Mouse (Mus musculus): Measurements from ENCODE around the gene Hoxa9.

The Hoxa9 gene

DNA sequence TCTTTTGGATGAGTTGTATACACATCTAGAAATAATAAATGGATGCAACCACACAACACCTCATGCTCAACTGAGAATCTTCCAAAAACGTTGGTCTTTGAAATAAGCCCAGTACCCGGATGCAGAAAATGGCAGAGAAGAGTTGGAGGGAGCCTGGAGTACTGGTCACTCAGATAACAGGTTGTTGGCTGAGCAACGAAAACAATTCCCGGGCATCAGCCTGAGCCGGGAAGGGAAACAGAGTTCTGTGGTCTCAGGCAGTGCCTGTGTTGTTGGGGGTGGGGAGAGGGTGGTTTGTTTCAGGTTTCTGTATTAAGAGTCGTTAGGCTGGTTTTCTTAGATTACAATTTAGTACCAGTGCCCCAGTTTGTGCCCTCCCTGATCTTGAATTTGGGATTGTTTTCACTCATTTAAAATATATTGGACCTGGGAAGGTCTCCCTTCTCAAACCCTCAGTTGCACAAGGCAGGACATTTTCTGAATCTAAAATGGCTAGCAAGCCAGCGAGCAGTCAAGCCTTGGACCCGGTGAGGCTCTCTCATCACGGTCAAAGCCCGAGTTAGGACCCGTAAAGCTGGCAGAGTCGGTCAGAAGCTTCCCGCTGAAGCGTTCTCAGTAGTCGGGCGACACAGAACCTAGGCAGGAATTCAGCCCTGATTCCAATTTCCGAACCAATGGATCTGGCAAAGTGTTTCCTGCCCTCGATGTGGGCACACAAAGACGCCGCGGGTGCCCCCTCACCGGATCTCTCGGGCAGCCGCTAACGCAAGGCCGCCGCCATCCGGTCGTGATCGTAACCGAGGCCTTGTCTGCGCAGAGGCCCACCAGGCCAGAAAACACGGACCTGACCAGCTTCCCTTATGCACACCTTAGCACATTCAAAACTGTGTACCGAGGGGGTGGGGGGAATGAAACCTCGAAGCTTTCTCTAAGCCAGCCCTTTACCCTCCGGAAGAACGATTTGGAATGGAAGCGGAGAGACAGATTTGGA is 2.1 kb downstream of the Hoxa9 start:
- no peak for DNase-seq (ENCODE audit: low spot score)

- DNase-seq (ENCODE audit: low spot score), result no peak
Measured at GRCm38 (mm10) chr6:52227470-52228222, 3.2 kb downstream of the Hoxa9 start.

- peak; percentile 43 for DNase-seq (ENCODE audit: low spot score)
Measured at GRCm38 (mm10) chr6:52226569-52227257, 4.2 kb downstream of the Hoxa9 start.

DNA sequence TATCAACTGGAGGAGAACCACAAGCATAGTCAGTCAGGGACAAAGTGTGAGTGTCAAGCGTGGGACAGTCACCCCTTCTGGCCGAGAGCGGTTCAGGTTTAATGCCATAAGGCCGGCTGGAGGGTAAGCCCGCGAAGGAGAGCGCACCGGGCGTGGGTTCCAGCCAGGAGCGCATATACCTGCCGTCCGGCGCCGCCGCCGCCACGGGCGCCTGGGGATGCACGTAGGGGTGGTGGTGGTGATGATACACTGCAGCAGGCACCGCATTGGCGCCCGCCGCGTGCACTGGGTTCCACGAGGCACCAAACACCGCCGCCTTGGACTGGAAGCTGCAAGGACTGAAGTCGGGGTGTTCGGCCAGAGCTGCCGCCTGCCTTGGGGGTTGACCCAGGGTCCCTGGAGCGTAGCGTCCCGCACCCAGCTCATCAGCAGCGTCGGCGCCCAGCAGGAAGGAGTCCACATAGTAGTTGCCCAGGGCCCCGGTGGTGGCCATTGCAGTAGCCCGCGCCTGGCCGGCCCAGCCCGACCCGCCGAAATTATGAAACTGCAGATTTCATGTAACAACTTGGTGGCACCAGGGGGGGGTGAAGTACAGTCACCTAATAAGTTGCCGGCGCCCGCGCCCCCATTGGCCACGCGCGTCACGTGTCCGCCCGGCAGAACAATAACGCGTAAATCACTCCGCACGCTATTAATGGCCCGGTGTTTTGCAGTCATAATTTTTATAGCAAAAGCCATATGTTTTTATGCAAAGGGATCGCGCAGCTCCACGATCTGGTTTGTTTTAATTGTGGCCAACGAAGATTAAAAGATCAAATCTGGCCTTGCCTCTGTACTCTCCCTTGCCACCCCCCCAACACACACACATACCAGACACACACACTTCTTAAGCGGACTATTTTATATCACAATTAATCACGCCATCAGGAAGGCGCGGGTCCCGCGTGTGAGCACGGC is 5.0 kb downstream of the Hoxa9 start:
- no peak for DNase-seq (ENCODE audit: low spot score)

DNA sequence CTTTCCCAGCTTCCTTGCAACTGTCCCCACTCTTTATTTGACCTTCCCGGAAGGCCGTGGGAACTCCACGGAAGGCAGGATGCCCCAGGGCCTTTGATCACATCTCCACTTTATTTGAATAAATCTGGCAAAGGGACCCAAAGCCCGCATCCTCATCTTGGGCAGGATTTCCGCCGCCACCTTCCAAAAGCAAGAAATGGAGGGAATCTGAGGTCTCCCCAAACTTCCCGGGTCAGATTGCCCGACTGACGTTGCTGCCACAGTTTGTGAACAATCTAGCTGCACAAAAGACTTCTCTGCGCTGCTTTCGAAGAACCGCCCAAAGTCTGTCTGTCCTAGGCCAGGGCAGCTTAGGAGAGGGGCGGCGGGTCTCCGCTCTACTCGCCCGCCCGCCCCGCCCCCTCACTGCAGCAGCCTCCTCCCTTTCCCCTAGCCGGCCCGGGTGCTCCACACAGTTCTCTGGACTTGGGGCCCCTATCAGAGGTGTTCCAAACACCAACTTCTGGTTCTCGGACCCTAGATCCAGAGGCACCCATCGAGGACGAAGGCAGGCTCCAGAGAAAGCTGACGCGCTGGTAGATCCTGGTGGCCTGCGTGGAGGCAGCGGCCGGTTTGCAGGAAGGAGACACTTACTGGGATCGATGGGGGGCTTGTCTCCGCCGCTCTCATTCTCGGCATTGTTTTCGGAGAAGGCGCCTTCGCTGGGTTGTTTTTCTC is 5.8 kb downstream of the Hoxa9 start:
- DNase-seq (ENCODE audit: low spot score), result no peak

- DNase-seq (ENCODE audit: low spot score), result no peak
Measured at GRCm38 (mm10) chr6:52223939-52224760, 6.7 kb downstream of the Hoxa9 start.

DNA sequence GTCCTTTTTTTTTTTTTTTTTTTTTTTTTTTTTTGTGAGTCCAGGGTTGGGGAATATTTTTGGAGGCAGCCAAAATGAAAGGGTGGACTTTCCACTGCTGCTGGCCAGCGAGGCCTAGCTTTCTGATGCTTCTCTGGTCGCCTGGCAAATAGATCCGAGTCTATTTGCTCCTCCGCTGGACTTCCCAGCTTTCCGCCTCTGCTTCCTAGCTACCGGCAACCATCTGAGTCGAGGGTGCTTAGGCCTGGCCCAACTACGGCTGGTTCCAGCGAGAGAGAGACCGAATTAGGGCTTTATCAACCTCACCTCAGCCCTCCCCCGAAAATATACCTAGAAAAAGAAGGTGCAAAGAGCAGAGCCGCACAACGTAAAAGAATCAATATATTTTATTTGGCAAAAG is 8.2 kb downstream of the Hoxa9 start:
- DNase-seq (ENCODE audit: low spot score), result no peak

GRCm38 (mm10) chr6:52221993-52222685 is 8.8 kb downstream of the Hoxa9 start:
- no peak for DNase-seq (ENCODE audit: low spot score)

GRCm38 (mm10) chr6:52221337-52221992 is 9.4 kb downstream of the Hoxa9 start, which contains the start of gene Hoxa7:
Hoxa7 (minus strand) TSS chr6:52221854.
- DNase-seq (ENCODE audit: low spot score), result peak; percentile 89

GRCm38 (mm10) chr6:52220865-52221310 is 10.0 kb downstream of the Hoxa9 start:
- no peak for DNase-seq (ENCODE audit: low spot score)

DNA sequence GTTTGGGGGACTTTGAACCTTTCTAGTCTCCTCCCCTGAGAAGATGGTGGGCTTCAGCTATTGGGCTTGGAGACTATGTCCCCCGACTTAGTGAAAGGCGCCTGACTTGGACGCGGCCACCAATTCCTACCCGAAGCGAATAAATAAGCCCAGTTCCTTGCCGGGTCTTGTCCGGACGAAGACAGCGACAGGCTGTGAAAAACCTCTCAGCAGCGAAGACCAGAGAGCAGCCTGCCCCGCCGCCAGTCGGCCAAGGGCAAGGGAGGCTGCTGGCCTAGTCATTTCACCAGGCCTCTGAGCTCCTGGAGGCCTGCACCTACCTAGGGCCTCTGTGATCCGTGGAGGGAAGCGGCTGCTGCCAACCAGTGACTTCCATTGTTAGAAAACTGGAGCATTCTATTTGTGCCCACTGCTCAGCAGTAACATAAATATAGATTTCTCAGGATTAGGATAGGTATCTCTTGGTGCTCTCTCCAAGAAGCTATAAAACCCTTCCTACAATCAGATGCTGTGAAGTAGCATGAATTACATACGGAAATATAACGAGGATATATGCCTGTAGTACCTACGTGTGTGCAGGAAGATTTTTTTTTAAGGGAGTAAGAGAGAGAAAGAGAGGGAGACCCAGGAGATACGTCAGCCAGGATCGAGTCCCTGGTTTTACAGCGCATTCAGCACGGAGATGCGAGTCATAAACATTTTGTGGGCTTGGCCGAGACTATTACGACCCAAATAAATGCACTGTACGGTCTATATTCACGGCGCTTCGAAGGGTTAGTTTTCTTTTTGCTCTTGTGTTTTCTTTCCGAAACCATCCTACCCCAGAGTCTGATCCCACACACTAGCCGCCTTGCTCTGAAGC is 10.7 kb downstream of the Hoxa9 start:
- DNase-seq (ENCODE audit: low spot score), result no peak

DNA sequence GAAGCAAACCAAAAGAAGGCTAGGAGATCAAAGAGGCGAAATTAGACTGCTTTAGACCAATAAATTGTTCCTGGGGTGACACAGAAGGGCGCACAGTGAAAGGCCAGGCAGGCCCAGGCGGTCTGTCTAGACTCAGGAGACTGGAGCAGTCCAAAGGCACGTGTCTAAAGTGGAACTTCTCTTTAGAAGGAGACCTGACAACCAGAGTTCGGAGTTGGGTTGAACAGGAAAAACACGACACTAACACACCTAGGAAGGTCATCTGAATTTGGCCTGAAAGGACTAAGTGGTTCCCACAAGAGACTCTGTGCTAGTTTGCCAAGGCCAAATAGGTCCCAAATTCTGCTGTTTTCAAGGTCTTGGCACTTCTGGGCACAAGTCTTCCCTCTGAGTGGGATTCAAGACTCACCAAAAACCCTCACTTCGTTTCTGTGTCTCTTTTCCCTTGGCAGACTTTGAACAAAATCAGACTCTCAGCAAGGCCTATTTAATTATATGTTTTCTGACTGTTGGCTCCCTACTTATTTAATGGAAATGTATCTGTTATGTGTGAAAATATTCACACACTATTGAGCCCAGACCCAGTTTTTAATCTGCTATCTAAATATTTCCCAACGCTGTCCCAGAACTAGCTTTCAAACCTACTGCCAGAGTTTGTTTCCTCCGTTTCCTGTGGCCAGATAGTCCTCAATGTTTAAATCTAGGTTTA is 11.5 kb downstream of the Hoxa9 start:
- no peak for DNase-seq (ENCODE audit: low spot score)

GRCm38 (mm10) chr6:52218643-52219215 is 12.2 kb downstream of the Hoxa9 start:
- DNase-seq (ENCODE audit: low spot score), result no peak

GRCm38 (mm10) chr6:52217895-52218642 is 12.8 kb downstream of the Hoxa9 start:
- no peak for DNase-seq (ENCODE audit: low spot score)

DNA sequence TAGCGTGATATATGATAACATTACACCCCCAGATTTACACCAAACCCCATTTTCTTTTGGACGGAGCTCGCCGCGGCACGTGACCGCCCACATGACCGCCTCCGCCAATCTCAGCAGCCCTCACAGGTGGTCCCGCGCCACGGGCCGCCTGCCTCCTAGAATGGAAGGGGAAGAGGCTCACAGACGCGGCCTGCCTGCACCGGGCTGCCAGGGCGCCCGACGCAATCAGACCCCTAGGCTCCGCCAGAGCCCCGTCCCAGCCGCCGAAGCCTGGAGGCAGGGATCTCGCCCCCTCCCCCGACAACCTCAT is 13.5 kb downstream of the Hoxa9 start:
- peak; percentile 78 for DNase-seq (ENCODE audit: low spot score)
